Mouse (Mus musculus) limb, embryonic 10.5 days (tissue): ENCODE results near the gene Scd4. TPM values are rescaled to one million over a fixed set of nuclear protein-coding genes. Genes with fewer than 3 reads are reported as not detected.

ENCODE experiments used
- DNase-seq: peaks from one replicate; pipeline ENCODE4 v3.0.0-alpha.2; 2017; ENCODE audit warnings: low spot score
- H3K27ac ChIP-seq: fragments of 300-500 bp; sonication (generic); 2 replicates; pipeline ENCODE4 v1.5.1; 2016; ENCODE audit warnings: mild to moderate bottlenecking
- H3K27me3 ChIP-seq: fragments of 300-500 bp; sonication (generic); 2 replicates; pipeline ENCODE4 v1.6.1; 2016; ENCODE audit warnings: low read depth, mild to moderate bottlenecking; ENCODE audit not compliant: poor library complexity, severe bottlenecking
- H3K36me3 ChIP-seq: fragments of 300-500 bp; sonication (generic); 2 replicates; pipeline ENCODE4 v1.6.1; 2016; ENCODE audit warnings: mild to moderate bottlenecking, moderate library complexity
- H3K4me1 ChIP-seq: fragments of 300-500 bp; sonication (generic); 2 replicates; pipeline ENCODE4 v1.6.1; 2016
- H3K4me3 ChIP-seq: fragments of 300-500 bp; sonication (generic); 2 replicates; pipeline ENCODE4 v1.5.1; 2016; ENCODE audit warnings: mild to moderate bottlenecking, moderate library complexity
- H3K9me3 ChIP-seq: fragments of 300-500 bp; sonication (generic); replicated peaks from 2 replicates; pipeline ENCODE4 v1.6.1; 2016; ENCODE audit warnings: mild to moderate bottlenecking
- WGBS: fragments of 180-500 bp; shearing (Covaris S2); methylation state at CpG from one replicate; pipeline ENCODE4 v1.1.7; 2016; 5-methylcytosine and 5-hydroxymethylcytosine counted together
- polyA plus RNA-seq: library from polyadenylated mRNA; unstranded; fragments of >200 nt; fragmentation: Nextera tagmentation; extraction: Ambion mirVana; gene quantifications from 2 replicates; pipeline ENCODE4 v1.2.1, GENCODE M21; 2016

Gene Scd4
- polyA plus RNA-seq, 1 experiment from 2014 or later, result 0.11 TPM

DNA sequence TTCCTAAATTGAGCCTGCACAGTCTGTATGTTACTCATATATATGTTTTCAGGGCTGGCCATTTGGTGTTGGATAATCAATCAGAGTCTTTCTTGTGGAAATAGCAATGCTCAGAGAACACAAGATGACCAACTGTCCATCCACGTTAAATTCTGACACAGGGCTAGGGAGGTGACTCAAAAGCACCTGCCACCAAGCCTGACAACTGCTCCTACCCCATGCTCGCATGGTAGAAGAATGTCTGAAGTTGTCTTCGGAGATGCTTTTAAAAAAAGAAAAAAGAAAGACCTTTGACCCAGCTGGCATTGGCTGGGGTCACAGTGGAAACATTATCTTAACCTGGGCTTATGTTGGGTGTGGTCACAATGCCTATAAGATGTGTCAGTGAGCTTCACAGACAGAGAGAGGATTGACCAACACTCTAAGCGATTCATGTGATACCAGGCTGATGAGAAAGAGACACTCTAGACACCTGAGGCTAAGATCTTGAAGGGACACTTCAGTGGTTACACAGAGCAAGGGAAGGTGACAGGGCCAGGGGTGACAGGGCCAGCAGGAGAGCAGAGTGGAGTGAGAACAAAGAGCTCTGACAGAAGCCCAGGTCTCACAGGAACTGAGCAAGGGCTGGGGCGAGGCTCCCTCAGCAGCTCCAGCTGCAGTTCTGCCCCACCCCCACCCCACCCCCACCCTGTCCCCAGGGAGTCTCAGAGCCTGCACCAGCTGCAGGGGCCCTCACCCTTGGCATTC is 44.9 kb downstream of the Scd4 start:
- no peaks in the 10 kb centered on the region for H3K27me3 ChIP-seq
- H3K36me3 ChIP-seq, result no peaks in the 10 kb centered on the region
- no peaks in the 10 kb centered on the region for H3K9me3 ChIP-seq
- H3K4me1 ChIP-seq, result peaks cover 4% of the 10 kb centered on the region
- WGBS, result 50% methylated on average over 5 of the region's 5 CpGs
- no peak for DNase-seq
- H3K4me3 ChIP-seq, result no peak overlapping the region
- no peak overlapping the region for H3K27ac ChIP-seq

- Histone ChIP-seq H3K27me3 (no peaks in the 10 kb centered on the region), H3K36me3 (no peaks in the 10 kb centered on the region), H3K4me1 (peaks cover 4% of the 10 kb centered on the region), H3K27ac (no peak overlapping the region), H3K9me3 (no peaks in the 10 kb centered on the region), H3K4me3 (no peak overlapping the region)
- no peak for DNase-seq
Observed at GRCm38 (mm10) chr19:44379090-44379489, 46.2 kb downstream of the Scd4 start.

DNA sequence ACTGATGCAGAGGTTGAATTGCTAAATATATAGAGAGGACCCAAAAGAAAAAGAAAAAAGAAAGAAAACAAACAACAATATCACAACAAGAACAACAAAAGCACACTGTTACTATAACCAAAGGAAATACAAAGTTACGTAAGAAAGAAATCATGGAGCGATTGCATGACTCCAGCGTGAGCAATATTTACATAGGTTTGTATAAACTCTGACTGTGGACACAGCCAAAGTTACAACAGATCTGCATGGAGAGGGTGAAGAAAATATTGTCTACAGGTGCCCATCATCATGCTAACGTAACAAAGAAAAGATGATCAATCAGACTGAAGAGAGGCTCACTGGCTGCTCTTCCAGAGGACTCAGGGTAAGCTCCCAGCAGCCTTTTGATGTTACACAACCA is 47.2 kb downstream of the Scd4 start:
- peaks cover 4% of the 10 kb centered on the region for H3K4me1 ChIP-seq
- H3K27me3 ChIP-seq, result no peaks in the 10 kb centered on the region
- no peaks in the 10 kb centered on the region for H3K36me3 ChIP-seq
- no peaks in the 10 kb centered on the region for H3K9me3 ChIP-seq
- WGBS, result 94% methylated on average over 4 of the region's 4 CpGs
- no peak overlapping the region for H3K4me3 ChIP-seq
- H3K27ac ChIP-seq, result no peak overlapping the region
- DNase-seq, result no peak

DNA sequence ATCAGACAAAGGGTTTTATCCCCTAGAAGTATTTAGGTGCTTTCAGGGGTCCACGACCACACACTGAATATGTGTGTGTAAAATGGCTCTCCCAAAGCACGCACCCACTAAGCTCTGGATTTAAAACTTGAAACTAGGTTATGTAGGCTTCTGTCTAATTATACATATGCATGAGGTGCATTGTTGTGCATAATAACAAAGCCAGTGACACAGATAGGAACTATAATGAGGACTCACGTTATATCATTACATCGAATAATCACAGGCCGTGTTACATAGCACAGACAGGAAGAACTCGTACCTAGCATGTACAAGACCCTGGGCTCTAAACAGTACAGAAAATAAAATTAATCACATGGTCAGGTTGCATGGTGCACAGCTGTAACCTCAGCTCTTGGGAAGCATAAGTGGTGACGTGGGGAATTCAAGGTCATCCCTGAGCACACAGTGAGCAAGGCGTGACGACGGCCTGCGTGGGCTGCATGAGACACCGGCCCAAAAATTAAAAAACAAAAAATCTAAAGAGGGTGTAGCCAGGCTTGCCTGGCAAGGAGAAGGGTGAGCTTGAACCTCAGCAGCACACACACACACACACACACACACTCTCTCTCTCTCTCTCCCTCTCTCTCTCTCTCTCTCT is 49.9 kb downstream of the Scd4 start:
- DNase-seq, result no peak
- H3K27me3 ChIP-seq, result no peaks in the 10 kb centered on the region
- H3K27ac ChIP-seq, result no peak overlapping the region
- no peaks in the 10 kb centered on the region for H3K9me3 ChIP-seq
- 92% methylated on average over 12 of the region's 12 CpGs for WGBS
- peaks cover 8% of the 10 kb centered on the region for H3K4me1 ChIP-seq
- no peak overlapping the region for H3K4me3 ChIP-seq
- no peaks in the 10 kb centered on the region for H3K36me3 ChIP-seq

GRCm38 (mm10) chr19:44385887-44386498 is 53.1 kb downstream of the Scd4 start:
- no peaks in the 10 kb centered on the region for H3K36me3 ChIP-seq

DNA sequence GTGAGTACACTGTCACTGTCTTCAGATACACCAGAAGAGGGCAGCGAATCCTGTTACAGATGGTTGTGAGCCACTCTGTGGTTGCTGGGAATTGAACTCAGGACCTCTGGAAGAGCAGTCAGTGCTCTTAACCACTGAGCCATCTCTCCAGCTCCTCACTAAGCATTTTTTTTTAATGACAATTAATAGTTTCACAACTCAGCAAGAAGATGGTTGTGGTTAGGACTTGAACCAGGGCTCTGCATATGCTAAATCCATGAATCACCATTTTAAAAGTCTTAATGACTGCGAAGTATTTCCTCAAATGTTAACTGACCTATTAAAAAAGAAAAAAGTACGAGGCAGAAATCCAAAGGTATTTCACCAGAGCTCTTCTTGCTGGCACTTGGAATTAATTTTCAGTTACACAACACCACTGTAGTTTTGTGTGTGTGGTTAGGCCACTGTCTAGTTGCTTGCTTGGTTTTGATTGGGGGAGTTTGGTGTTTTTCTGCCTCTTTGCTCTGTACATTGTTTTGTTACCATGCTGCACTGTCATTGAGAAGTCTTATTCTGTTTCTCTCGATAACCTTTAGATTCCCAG is 54.3 kb downstream of the Scd4 start:
- peaks cover 29% of the 10 kb centered on the region for H3K4me1 ChIP-seq
- no peaks in the 10 kb centered on the region for H3K9me3 ChIP-seq
- H3K36me3 ChIP-seq, result no peaks in the 10 kb centered on the region
- 0 out of 2 replicates have a peak overlapping the region, but pooled peaks have one; percentile 93 for H3K27ac ChIP-seq
- DNase-seq, result no peak
- no peak overlapping the region for H3K4me3 ChIP-seq
- H3K27me3 ChIP-seq, result no peaks in the 10 kb centered on the region
- 94% methylated on average over 4 of the region's 4 CpGs for WGBS

More at GRCm38 (mm10) chr19:44385887-44386498, 53.1 kb downstream of the Scd4 start:
- H3K27me3 ChIP-seq, result no peaks in the 10 kb centered on the region
- H3K27ac ChIP-seq, result no peak overlapping the region
- WGBS, result 80% methylated on average over 6 of the region's 6 CpGs
- H3K9me3 ChIP-seq, result no peaks in the 10 kb centered on the region
- no peak overlapping the region for H3K4me3 ChIP-seq
- H3K4me1 ChIP-seq, result peaks cover 29% of the 10 kb centered on the region
- DNase-seq, result no peak

DNA sequence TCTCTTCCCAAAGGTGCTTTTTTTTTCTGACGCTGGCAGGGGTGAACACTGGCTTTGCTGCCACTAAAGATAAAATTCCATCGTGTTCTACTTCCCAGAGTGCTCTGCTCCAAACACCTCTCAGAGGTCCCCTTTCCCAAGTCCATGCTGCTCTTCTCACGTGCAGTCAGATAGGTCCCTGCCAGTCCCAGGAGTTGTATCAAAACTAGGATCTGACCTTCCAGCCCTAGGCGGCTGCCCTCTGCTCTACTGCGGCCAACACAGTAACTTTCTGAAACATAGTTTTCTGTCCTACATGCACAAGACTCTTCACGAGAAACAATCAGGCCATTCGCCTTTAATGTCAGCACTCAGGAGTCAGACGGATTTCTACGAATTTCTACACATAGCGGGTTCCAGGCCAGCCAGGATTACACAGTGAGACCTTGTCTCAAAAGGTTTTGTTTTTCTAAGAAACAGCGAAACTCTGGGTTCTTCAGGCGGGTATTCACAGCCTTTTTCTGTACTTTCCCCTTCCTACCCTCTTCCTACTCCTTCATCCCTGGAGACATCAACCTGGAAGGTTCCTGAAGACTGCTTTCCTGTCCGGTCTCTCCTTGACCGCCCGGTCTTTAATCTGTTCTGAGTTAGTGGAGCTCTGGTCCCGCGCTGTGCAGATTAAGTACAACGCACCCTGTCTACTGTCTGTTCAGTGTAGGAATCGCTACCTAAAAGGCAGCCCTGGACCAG is 55.0 kb downstream of the Scd4 start:
- Histone ChIP-seq H3K27ac (peak overlapping the region; percentile 93), H3K9me3 (no peaks in the 10 kb centered on the region), H3K4me1 (peaks cover 29% of the 10 kb centered on the region), H3K4me3 (peak overlapping the region; percentile 67), H3K36me3 (no peaks in the 10 kb centered on the region), H3K27me3 (no peaks in the 10 kb centered on the region)
- peak; percentile 39 for DNase-seq
- WGBS, result 33% methylated on average over 19 of the region's 19 CpGs

DNA sequence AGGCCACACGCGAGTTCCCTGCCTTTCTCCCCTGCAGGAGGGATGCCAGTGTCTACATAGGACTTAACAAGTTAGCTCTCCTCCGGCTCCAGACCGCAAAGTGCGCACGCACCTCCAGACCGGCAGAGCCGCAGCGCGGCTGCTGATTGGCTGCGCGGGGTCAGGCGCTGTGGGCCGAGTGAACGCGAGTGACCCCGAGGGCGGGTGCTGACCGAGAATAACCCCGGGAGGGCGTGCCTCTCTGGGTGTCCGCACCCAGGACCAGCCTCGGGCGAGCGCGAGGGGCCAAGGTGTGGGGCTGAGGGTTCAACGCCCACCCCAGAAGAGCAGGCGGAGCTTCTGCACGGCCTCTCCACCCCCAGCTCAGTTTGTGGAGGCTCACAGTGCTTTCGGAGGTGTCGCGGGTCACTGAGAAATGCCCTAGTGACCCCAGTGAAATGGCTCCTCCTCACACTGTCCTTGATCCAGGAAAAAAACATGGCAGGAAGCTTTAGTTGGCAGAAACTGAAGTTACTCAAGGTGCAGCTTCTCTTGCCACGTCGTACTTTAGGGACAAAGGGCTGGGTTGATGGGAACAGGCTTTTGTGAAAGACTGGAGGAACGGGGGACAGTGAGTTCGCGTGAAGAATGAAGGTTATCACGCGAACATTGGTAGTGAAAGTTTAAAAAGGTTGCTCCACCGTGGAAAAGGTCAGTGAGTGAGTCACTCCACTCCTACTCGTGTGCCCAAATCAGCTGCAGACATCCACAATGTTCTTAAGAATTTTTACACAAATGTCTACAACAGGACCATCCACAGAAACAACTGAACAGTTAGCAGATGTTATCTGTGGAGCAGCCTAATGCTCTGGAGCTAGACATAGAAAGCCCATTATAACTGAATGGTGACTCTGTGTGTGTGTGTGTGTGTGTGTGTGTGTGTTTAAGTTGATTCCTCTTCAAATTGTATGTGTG is 55.9 kb downstream of the Scd4 start:
- WGBS, result 5% methylated on average over 41 of the region's 41 CpGs
- Histone ChIP-seq H3K27ac (peak overlapping the region; percentile 93), H3K36me3 (peaks cover under 1% of the 10 kb centered on the region; the same call in 1 of the 2 replicates), H3K27me3 (no peaks in the 10 kb centered on the region), H3K4me3 (peak overlapping the region; percentile 67), H3K4me1 (peaks cover 29% of the 10 kb centered on the region), H3K9me3 (no peaks in the 10 kb centered on the region)
- peak; percentile 96 for DNase-seq

- peaks cover 3% of the 10 kb centered on the region; the same call in 1 of the 2 replicates for H3K36me3 ChIP-seq
- no peaks in the 10 kb centered on the region for H3K9me3 ChIP-seq
- no peaks in the 10 kb centered on the region for H3K27me3 ChIP-seq
- no peak for DNase-seq
- H3K4me3 ChIP-seq, result no peak overlapping the region
- peaks cover 29% of the 10 kb centered on the region for H3K4me1 ChIP-seq
- peak overlapping the region; percentile 93 for H3K27ac ChIP-seq
- WGBS, result 9% methylated on average over 1 of the region's 1 CpGs
Observed at GRCm38 (mm10) chr19:44389507-44389906, 56.6 kb downstream of the Scd4 start.

GRCm38 (mm10) chr19:44391856-44392255 is 59.0 kb downstream of the Scd4 start:
- no peaks in the 10 kb centered on the region for H3K9me3 ChIP-seq
- no peak for DNase-seq
- peaks cover 29% of the 10 kb centered on the region for H3K4me1 ChIP-seq
- no peak overlapping the region for H3K4me3 ChIP-seq
- 95% methylated on average over 4 of the region's 4 CpGs for WGBS
- H3K27ac ChIP-seq, result no peak overlapping the region
- H3K36me3 ChIP-seq, result peaks cover 25% of the 10 kb centered on the region
- no peaks in the 10 kb centered on the region for H3K27me3 ChIP-seq

- H3K27me3 ChIP-seq, result no peaks in the 10 kb centered on the region
- no peak overlapping the region for H3K27ac ChIP-seq
- peaks cover 31% of the 10 kb centered on the region for H3K36me3 ChIP-seq
- WGBS, result 90% methylated on average over 5 of the region's 5 CpGs
- peaks cover 27% of the 10 kb centered on the region for H3K4me1 ChIP-seq
- H3K4me3 ChIP-seq, result no peak overlapping the region
- H3K9me3 ChIP-seq, result no peaks in the 10 kb centered on the region
- no peak for DNase-seq
Observed at GRCm38 (mm10) chr19:44392339-44393009, 59.6 kb downstream of the Scd4 start.
